Mouse (Mus musculus): Measurements from ENCODE around the gene Acadm. TPM values are rescaled to one million over a fixed set of nuclear protein-coding genes. Genes with fewer than 3 reads are reported as not detected.

Gene Acadm
- 57.6 and 61.5 TPM in 2 replicates for polyA plus RNA-seq (2015; fragmentation: Nextera tagmentation; extraction: Ambion mirVana)

DNA sequence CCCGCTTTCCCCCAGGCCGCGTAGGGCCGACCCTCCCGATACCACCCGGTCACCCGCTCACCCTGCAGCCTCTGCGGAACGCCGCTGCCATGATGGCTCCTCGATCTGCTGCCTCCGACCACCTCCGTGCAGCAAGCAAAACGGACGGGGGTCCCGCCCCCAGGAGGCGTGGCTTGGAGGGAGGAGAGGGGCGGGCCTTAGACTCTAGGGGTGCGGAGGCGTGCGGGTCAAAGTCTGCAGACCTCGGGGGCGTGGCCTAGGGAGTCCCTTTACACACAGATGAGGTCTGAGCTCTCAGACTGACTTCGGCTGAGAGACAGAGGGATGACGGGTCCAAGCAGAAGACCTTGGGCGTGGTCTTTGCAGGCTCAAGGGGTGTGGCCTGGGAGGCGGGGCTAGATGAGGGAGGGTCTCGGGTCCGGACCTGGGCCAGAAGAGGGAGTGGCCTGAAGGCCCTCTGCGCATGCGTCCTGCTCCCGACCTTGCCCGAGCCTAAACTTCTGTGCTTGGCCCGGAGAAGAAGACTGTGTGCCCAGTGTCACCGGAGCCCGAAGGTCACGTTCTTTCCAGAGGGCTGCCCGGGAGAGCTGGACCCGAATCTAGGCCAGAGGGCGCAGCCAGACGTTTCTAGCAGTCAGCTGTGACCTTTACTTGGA, at the start of gene Acadm:
Gene Acadm, minus strand, starts transcription at position 298 of the 656 bp plus-strand sequence.
- Histone ChIP-seq H3K4me3 (peak within 1 kb of the TSS; percentile 78), H3K4me1 (peaks cover 16% of the 10 kb centered on the region), H3K27ac (peak within 1 kb of the TSS; percentile 79), H3K27me3 (no peaks in the 10 kb centered on the region), H3K4me2 (replicated peaks) (peak within 1 kb of the TSS; percentile 72), H3K9ac (peak within 1 kb of the TSS; percentile 86), H3K36me3 (peaks cover 9% of the 10 kb centered on the region), H3K9me3 (no peaks in the 10 kb centered on the region)
- peak; percentile 97 for ATAC-seq (ENCODE audit: low FRiP score, low read depth)
- WGBS, result under 1% methylated on average over 41 of the region's 41 CpGs

GRCm38 (mm10) chr3:153984428-153985340, 40.3 kb upstream of the Acadm start:
- no peak overlapping the region for H3K9ac ChIP-seq
- 55% methylated on average over 10 of the region's 10 CpGs for WGBS
- H3K27ac ChIP-seq, result no peak overlapping the region
- no peaks in the 10 kb centered on the region for H3K9me3 ChIP-seq
- H3K4me1 ChIP-seq, result no peaks in the 10 kb centered on the region
- peak; percentile 36; the same call in 1 of the 2 replicates for ATAC-seq (ENCODE audit: low FRiP score, low read depth)
- H3K4me2 ChIP-seq (replicated peaks), result no peak overlapping the region
- H3K36me3 ChIP-seq, result no peaks in the 10 kb centered on the region
- H3K27me3 ChIP-seq, result no peaks in the 10 kb centered on the region
- no peak overlapping the region for H3K4me3 ChIP-seq

DNA sequence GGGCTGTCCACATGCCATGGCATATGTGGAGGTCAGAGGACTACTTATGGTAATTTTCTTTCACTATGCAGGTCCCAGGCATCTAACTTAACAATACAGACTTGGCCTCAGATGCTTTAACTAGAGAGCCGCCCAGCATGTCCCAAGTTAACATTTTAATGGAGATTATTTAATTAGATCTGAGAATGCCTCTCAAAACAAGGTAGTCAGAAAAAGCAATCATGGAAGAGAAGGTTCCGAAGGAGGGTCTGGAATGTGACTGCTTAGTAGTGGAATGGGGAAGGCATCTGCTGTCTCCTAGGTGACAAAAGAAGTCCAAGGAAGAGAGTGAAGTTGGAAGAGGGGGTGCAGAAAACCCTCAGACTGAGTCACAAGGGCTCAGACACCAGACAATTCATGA, 36.2 kb upstream of the Acadm start:
- ATAC-seq (ENCODE audit: low FRiP score, low read depth), result no peak
- peaks cover 13% of the 10 kb centered on the region for H3K27me3 ChIP-seq
- H3K4me1 ChIP-seq, result no peaks in the 10 kb centered on the region
- no peak overlapping the region for H3K4me2 ChIP-seq (replicated peaks)
- H3K27ac ChIP-seq, result no peak overlapping the region
- H3K9ac ChIP-seq, result no peak overlapping the region
- no peaks in the 10 kb centered on the region for H3K36me3 ChIP-seq
- H3K4me3 ChIP-seq, result no peak overlapping the region
- no peaks in the 10 kb centered on the region for H3K9me3 ChIP-seq
- WGBS, result 63% methylated on average over 2 of the region's 2 CpGs

DNA sequence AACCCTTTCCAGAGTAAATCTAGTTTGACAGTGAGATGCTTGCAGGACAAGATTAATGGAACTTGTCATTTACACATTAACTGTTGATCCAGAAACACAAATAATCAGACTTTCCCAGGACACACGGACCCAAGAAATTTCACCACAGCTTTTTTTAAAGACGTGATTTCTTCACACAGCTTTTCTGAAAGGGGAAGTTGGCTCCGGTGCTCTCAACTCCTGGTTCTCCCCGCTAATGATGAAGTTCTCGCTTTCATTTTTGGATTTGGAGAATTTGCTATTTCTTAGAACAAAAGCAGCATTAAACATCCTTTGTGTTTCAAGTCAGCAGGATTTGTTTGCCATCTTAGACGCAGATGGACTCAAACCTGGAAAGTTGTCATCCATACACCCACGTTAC, 31.4 kb upstream of the Acadm start:
- WGBS, result 81% methylated on average over 7 of the region's 7 CpGs
- H3K27me3 ChIP-seq, result peaks cover 54% of the 10 kb centered on the region
- no peak for ATAC-seq (ENCODE audit: low FRiP score, low read depth)
- H3K4me1 ChIP-seq, result peaks cover 11% of the 10 kb centered on the region
- no peaks in the 10 kb centered on the region for H3K9me3 ChIP-seq
- no peak overlapping the region for H3K9ac ChIP-seq
- no peak overlapping the region for H3K4me3 ChIP-seq
- no peaks in the 10 kb centered on the region for H3K36me3 ChIP-seq
- H3K27ac ChIP-seq, result no peak overlapping the region
- H3K4me2 ChIP-seq (replicated peaks), result no peak overlapping the region

DNA sequence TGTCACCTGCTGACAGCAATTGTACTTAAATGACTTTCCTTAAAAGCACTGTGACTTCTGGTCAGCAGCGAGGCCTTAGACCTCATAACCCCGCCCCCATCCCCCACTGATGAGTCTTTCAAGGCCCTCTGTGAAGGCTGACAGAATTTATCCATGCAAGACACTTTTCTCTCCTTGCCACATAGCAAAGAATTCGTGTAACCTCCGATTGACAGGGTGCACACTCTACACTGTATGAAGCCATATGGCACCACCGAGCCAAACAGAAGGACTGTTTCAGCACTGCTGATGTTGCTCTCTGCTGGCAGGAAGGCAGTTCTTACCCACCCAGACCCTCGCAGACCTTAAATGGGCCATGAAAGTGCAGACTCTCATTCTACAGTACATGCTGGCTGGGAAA, 30.6 kb upstream of the Acadm start:
- Histone ChIP-seq H3K9me3 (no peaks in the 10 kb centered on the region), H3K4me3 (no peak overlapping the region), H3K4me1 (peaks cover 11% of the 10 kb centered on the region), H3K36me3 (no peaks in the 10 kb centered on the region), H3K27me3 (peaks cover 54% of the 10 kb centered on the region), H3K4me2 (replicated peaks) (no peak overlapping the region), H3K27ac (no peak overlapping the region), H3K9ac (no peak overlapping the region)
- ATAC-seq (ENCODE audit: low FRiP score, low read depth), result no peak
- 17% methylated on average over 6 of the region's 6 CpGs for WGBS

GRCm38 (mm10) chr3:153973949-153974760, 29.7 kb upstream of the Acadm start:
- H3K4me3 ChIP-seq, result peak overlapping the region; percentile 55
- peak overlapping the region; percentile 67 for H3K9ac ChIP-seq
- H3K27ac ChIP-seq, result no peak overlapping the region
- H3K9me3 ChIP-seq, result no peaks in the 10 kb centered on the region
- no peaks in the 10 kb centered on the region for H3K36me3 ChIP-seq
- peaks cover 11% of the 10 kb centered on the region for H3K4me1 ChIP-seq
- H3K27me3 ChIP-seq, result peaks cover 57% of the 10 kb centered on the region
- 7% methylated on average over 21 of the region's 21 CpGs for WGBS
- no peak for ATAC-seq (ENCODE audit: low FRiP score, low read depth)
- peak overlapping the region; percentile 94 for H3K4me2 ChIP-seq (replicated peaks)

DNA sequence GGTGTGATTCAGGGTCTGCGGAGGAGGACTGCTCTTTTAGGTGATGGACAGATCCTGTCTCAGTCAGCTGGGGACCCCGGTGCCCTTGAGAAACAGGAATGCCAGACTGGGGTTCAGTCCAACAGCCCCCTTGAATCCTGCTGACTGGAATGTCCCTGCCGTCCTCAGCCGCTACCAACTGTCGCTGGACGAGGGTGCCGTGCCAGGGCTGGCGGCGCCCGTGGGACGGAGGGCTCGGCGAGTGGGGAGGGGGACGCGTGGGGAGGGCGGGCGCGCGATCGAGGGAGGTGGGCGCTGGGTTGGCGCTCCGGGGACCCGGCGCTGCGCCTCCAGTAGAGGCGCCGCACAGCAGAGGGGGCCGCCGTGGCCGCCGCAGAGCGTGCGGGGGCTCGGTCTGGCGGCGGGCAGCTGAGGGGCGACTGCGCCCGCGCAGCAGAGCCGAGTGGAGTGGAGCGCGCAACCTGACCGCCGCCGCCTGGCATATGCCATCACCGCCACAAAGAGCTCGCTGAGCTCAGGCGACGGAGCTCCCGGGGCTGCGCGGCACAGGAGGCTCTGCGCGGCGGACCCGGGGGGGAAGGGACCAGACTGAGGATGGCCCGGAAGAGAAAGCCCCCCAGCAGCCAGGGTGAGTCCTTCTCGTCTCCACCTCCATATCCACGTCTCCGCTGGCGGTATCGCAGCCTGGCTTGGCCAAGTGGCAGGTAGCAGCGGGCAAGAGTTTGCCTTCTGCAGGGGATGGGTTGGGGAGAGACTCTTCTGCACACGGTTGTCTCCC, 28.9 kb upstream of the Acadm start, which contains the start of gene Slc44a5:
Gene Slc44a5, plus strand, starts transcription at position 266 of the 778 bp plus-strand sequence.
- Histone ChIP-seq H3K4me3 (peak within 1 kb of the TSS; percentile 55), H3K9ac (peak within 1 kb of the TSS; percentile 67), H3K36me3 (no peaks in the 10 kb centered on the region), H3K9me3 (no peaks in the 10 kb centered on the region), H3K27ac (no peak within 1 kb of the TSS), H3K27me3 (peaks cover 57% of the 10 kb centered on the region), H3K4me2 (replicated peaks) (peak within 1 kb of the TSS; percentile 94), H3K4me1 (peaks cover 11% of the 10 kb centered on the region)
- WGBS, result under 1% methylated on average over 53 of the region's 66 CpGs
- peak; percentile 76 for ATAC-seq (ENCODE audit: low FRiP score, low read depth)

GRCm38 (mm10) chr3:153969451-153969850, 25.0 kb upstream of the Acadm start:
- H3K27me3 ChIP-seq, result peaks cover 32% of the 10 kb centered on the region
- H3K4me1 ChIP-seq, result peaks cover 10% of the 10 kb centered on the region
- H3K9me3 ChIP-seq, result no peaks in the 10 kb centered on the region
- H3K4me3 ChIP-seq, result no peak overlapping the region
- H3K36me3 ChIP-seq, result no peaks in the 10 kb centered on the region
- ATAC-seq (ENCODE audit: low FRiP score, low read depth), result no peak
- H3K9ac ChIP-seq, result no peak overlapping the region
- no peak overlapping the region for H3K4me2 ChIP-seq (replicated peaks)
- H3K27ac ChIP-seq, result no peak overlapping the region
- 88% methylated on average over 4 of the region's 4 CpGs for WGBS

- Histone ChIP-seq H3K27ac (no peak overlapping the region), H3K4me3 (no peak overlapping the region), H3K9ac (no peak overlapping the region), H3K9me3 (no peaks in the 10 kb centered on the region), H3K4me1 (peaks cover 1% of the 10 kb centered on the region; the same call in 1 of the 2 replicates), H3K36me3 (no peaks in the 10 kb centered on the region), H3K27me3 (peaks cover 23% of the 10 kb centered on the region), H3K4me2 (replicated peaks) (no peak overlapping the region)
- ATAC-seq (ENCODE audit: low FRiP score, low read depth), result no peak
- 48% methylated on average over 4 of the region's 4 CpGs for WGBS
Measured at GRCm38 (mm10) chr3:153968549-153968948, 24.1 kb upstream of the Acadm start.

DNA sequence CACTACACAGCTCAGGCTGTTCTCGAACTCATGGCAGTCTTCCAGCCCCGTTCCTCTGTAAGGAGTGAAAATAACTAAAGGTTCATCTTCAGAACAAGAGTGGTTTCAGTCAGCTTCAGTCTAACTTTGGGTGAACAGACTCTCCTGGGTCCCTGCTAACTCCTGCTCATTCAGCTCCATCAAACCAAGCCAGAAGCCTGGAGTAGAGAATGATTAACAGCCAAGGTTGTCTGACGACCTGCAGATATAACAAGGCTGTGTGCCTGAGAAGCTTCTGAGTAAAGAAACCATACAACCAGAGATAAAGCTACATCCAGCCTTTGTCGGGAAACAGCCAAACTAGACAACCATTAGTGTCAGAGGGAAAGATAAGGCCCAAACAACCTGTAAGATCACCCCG, 23.0 kb upstream of the Acadm start:
- ATAC-seq (ENCODE audit: low FRiP score, low read depth), result no peak
- peaks cover 12% of the 10 kb centered on the region for H3K27me3 ChIP-seq
- no peaks in the 10 kb centered on the region for H3K9me3 ChIP-seq
- no peak overlapping the region for H3K4me3 ChIP-seq
- no peak overlapping the region for H3K27ac ChIP-seq
- no peak overlapping the region for H3K9ac ChIP-seq
- H3K4me1 ChIP-seq, result no peaks in the 10 kb centered on the region
- no peak overlapping the region for H3K4me2 ChIP-seq (replicated peaks)
- no peaks in the 10 kb centered on the region for H3K36me3 ChIP-seq
- 78% methylated on average over 5 of the region's 5 CpGs for WGBS
